Mouse (Mus musculus) left cerebral cortex, adult 2 months (tissue): ENCODE results near the gene Fli1. TPM values are rescaled to one million over a fixed set of nuclear protein-coding genes. Genes with fewer than 3 reads are reported as not detected.

Experiments used
- DNase-seq, 2 experiments: peaks; one replicate each; pipeline ENCODE4 v3.0.0; 2021 to 2022; ENCODE audit warnings: low spot score in 2 of 2, mixed read lengths in 1 of 2; ENCODE audit errors: extremely low spot score in 1 of 2
- H3K27ac ChIP-seq: fragments of 200-600 bp; 2 replicates; pipeline ENCODE4 v1.8.1; 2022
- H3K4me3 ChIP-seq: fragments of 200-600 bp; 2 replicates; pipeline ENCODE4 v1.8.1; 2022
- CTCF ChIP-seq: fragments of 200-600 bp; IDR thresholded peaks from 2 replicates; pipeline ENCODE4 v1.8.1; 2022; ENCODE audit warnings: antibody characterized with exemption, mild to moderate bottlenecking, moderate library complexity
- intact Hi-C: fragments of 180-260 bp; cut with DNase I; formaldehyde crosslinking; loops from one replicate; pipeline ENCODE4 v1.15.1; 2025
- long read RNA-seq, 2 experiments: library from polyadenylated mRNA; stranded (forward); transcript quantifications; one replicate each; pipeline ENCODE4 v2.0.0; 2021; ENCODE audit warnings: borderline mapping rate in 2 of 2
- total RNA-seq, 2 experiments: library from RNA; stranded (reverse); gene quantifications; 2 replicates each; pipeline ENCODE4 v1.2.3; 2021

The Fli1 gene
- 1 to 10 TPM; 3.5 to 5.9 TPM for total RNA-seq
- long read RNA-seq, experiment 1, partial matches to known transcripts = 0 of 4 reads
- long read RNA-seq, experiment 1, other reads (novel, unspliced or antisense) = 0 of 4 reads
- long read RNA-seq, experiment 2, transcript Fli1-201 (9 exons, 3,318 nt) = major isoform, 5 of 6 reads
- long read RNA-seq, experiment 2, partial matches to known transcripts = 0 of 6 reads
- long read RNA-seq, experiment 2, other reads (novel, unspliced or antisense) = 1 of 6 reads

GRCm38 (mm10) chr9:32542212-32543039 is at the start of gene Fli1:
TSS of gene Fli1 (minus strand) at chr9:32542861.
- peak within 1 kb of the TSS; percentile 34 for H3K4me3 ChIP-seq
- intact Hi-C loops = no loop called here
- TF ChIP-seq CTCF = no peak
- DNase-seq = no peak
- peak within 1 kb of the TSS; percentile 70; the same call in 1 of the 2 replicates for H3K27ac ChIP-seq

GRCm38 (mm10) chr9:32591732-32592582 is 49.3 kb upstream of the Fli1 start:
- H3K4me3 ChIP-seq = no peak overlapping the region
- peak; percentile 95 for TF ChIP-seq CTCF
- H3K27ac ChIP-seq = peak overlapping the region; percentile 51
- intact Hi-C loops = loop anchor here (1.0 to 5.0 kb wide), 5 partner anchors 105 to 655 kb away; no protein-coding TSS in a partner anchor
- DNase-seq = peak; percentile 65 to 71

GRCm38 (mm10) chr9:32590571-32590970 is 47.9 kb upstream of the Fli1 start:
- Histone ChIP-seq H3K27ac (no peak overlapping the region), H3K4me3 (no peak overlapping the region)
- no peak for DNase-seq
- intact Hi-C loops = loop anchor here (1.0 to 5.0 kb wide), 4 partner anchors 107 to 505 kb away; no protein-coding TSS in a partner anchor
- TF ChIP-seq CTCF = no peak

GRCm38 (mm10) chr9:32589900-32590299 is 47.2 kb upstream of the Fli1 start:
- peak; percentile 96 for TF ChIP-seq CTCF
- H3K27ac ChIP-seq = no peak overlapping the region
- intact Hi-C loops = loop anchor here (1.0 to 5.0 kb wide), 4 partner anchors 107 to 505 kb away; no protein-coding TSS in a partner anchor
- DNase-seq = peak; percentile 76 to 82
- H3K4me3 ChIP-seq = no peak overlapping the region

GRCm38 (mm10) chr9:32585357-32585756 is 42.7 kb upstream of the Fli1 start:
- DNase-seq = no peak
- Histone ChIP-seq H3K4me3 (no peak overlapping the region), H3K27ac (no peak overlapping the region)
- intact Hi-C loops = no loop called here
- peak; percentile 60 for TF ChIP-seq CTCF

- Histone ChIP-seq H3K27ac (no peak overlapping the region), H3K4me3 (no peak overlapping the region)
- intact Hi-C loops = loop anchor here (2.0 kb wide), 1 partner anchor 179 kb away; no protein-coding TSS in a partner anchor
- no peak; the same call in none of the 2 replicates for TF ChIP-seq CTCF
- DNase-seq = no peak
Measured at GRCm38 (mm10) chr9:32583905-32584304, 41.2 kb upstream of the Fli1 start.

GRCm38 (mm10) chr9:32581851-32582573 is 39.4 kb upstream of the Fli1 start:
- intact Hi-C loops = loop anchor here (2.0 kb wide), 1 partner anchor 177 kb away; no protein-coding TSS in a partner anchor
- no peak overlapping the region for H3K4me3 ChIP-seq
- TF ChIP-seq CTCF = no peak; the same call in 1 of the 2 replicates
- DNase-seq = no peak
- H3K27ac ChIP-seq = no peak overlapping the region

GRCm38 (mm10) chr9:32578411-32578810 is 35.8 kb upstream of the Fli1 start:
- intact Hi-C loops = no loop called here
- no peak overlapping the region for H3K4me3 ChIP-seq
- no peak for TF ChIP-seq CTCF
- DNase-seq = no peak
- H3K27ac ChIP-seq = no peak overlapping the region

GRCm38 (mm10) chr9:32573638-32574037 is 31.0 kb upstream of the Fli1 start:
- Histone ChIP-seq H3K4me3 (no peak overlapping the region), H3K27ac (no peak overlapping the region)
- no peak for DNase-seq
- intact Hi-C loops = no loop called here
- no peak for TF ChIP-seq CTCF

- intact Hi-C loops = no loop called here
- DNase-seq = no peak
Measured at GRCm38 (mm10) chr9:32571676-32572075, 29.0 kb upstream of the Fli1 start.

GRCm38 (mm10) chr9:32570547-32570946 is 27.9 kb upstream of the Fli1 start:
- Histone ChIP-seq H3K27ac (no peak overlapping the region), H3K4me3 (no peak overlapping the region)
- no peak for TF ChIP-seq CTCF
- intact Hi-C loops = no loop called here
- no peak for DNase-seq

More at GRCm38 (mm10) chr9:32571676-32572075, 29.0 kb upstream of the Fli1 start:
- no peak for TF ChIP-seq CTCF
- Histone ChIP-seq H3K27ac (no peak overlapping the region), H3K4me3 (no peak overlapping the region)
